Mouse (Mus musculus): Measurements from ENCODE around the gene Ralgapb.

DNA sequence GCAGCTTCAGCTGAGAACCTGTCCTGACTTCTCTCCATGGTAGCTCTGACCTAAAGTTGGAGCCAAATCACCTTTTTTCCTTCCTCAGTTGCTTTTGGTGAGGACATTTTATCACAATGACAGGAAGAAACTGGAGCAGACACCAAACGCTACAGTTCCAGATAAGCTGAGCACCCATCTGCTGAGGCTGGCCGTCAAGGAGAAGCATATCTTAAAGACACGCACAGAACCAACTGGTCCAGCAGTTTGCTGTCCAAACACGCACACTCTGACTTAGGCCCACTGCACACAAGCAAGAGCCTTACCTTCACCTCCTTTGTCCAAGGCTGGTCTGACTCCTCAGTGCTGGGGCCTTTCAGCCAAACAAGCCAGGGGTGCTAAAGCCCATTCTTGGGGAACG lies 42.0 kb upstream of the Ralgapb start:
- TF ChIP-seq CTCF (IDR thresholded peaks at IDR 0.05) (no peak), EP300 (IDR thresholded peaks at IDR 0.05) (no peak)
